Mouse (Mus musculus) testis, adult 2 months (tissue): ENCODE data around the gene Trit1. TPM values are rescaled to one million over a fixed set of nuclear protein-coding genes. Genes with fewer than 3 reads are reported as not detected.
"Not testable (repeated sequence)": the region's sequence is repeated elsewhere in the genome, so short reads cannot be mapped to it uniquely, and the experiment has no call there.

Experiments used
- H3K27ac ChIP-seq: fragments of 200-500 bp; 2 replicates; pipeline ENCODE4 v1.5.1; 2012; ENCODE audit warnings: low read depth, low read length; ENCODE audit not compliant: control insufficient read depth, insufficient read depth
- H3K27me3 ChIP-seq: fragments of 200-500 bp; 2 replicates; pipeline ENCODE4 v1.6.1; 2012; ENCODE audit warnings: mild to moderate bottlenecking, low read length, moderate library complexity; ENCODE audit not compliant: control insufficient read depth, insufficient read depth
- H3K36me3 ChIP-seq: fragments of 200-500 bp; 2 replicates; pipeline ENCODE4 v1.6.1; 2012; ENCODE audit warnings: mild to moderate bottlenecking, low read length; ENCODE audit not compliant: control insufficient read depth, insufficient read depth
- H3K4me1 ChIP-seq: fragments of 200-500 bp; 2 replicates; pipeline ENCODE4 v1.6.1; 2012; ENCODE audit warnings: low read length; ENCODE audit not compliant: control insufficient read depth, insufficient read depth
- H3K4me3 ChIP-seq: fragments of 200-500 bp; 2 replicates; pipeline ENCODE4 v1.5.1; 2012; ENCODE audit warnings: low read depth, mild to moderate bottlenecking, low read length, moderate library complexity, mixed read lengths; ENCODE audit not compliant: control insufficient read depth
- CTCF ChIP-seq: fragments of 200-500 bp; IDR thresholded peaks from 2 replicates; pipeline ENCODE4 v1.5.1; 2012; ENCODE audit warnings: low read depth, mild to moderate bottlenecking, inconsistent platforms, low read length, moderate library complexity; ENCODE audit not compliant: control insufficient read depth, insufficient read depth, insufficient replicate concordance
- POLR2A ChIP-seq: fragments of 200-500 bp; IDR thresholded peaks from 2 replicates; pipeline ENCODE4 v1.6.1; 2012; ENCODE audit warnings: low read depth, mild to moderate bottlenecking, inconsistent platforms, low read length, moderate library complexity; ENCODE audit not compliant: control insufficient read depth
- polyA plus RNA-seq: library from polyadenylated mRNA; depleted of rRNA; stranded (reverse); fragments of >200 nt; gene quantifications from 2 replicates; pipeline ENCODE4 v1.2.3, GENCODE M21; 2012

The Trit1 gene
- polyA plus RNA-seq, 1 experiment = 2.2 TPM

- no peaks in the 10 kb centered on the region for H3K36me3 ChIP-seq
- peaks cover 2% of the 10 kb centered on the region; the same call in 1 of the 2 replicates for H3K27me3 ChIP-seq
- no peak overlapping the region for H3K4me3 ChIP-seq
- H3K27ac ChIP-seq = no peak overlapping the region
- no peak for TF ChIP-seq POLR2A
- H3K4me1 ChIP-seq = peaks cover 18% of the 10 kb centered on the region
Observed at GRCm38 (mm10) chr4:122998537-122999262, 17.7 kb upstream of the Trit1 start.

DNA sequence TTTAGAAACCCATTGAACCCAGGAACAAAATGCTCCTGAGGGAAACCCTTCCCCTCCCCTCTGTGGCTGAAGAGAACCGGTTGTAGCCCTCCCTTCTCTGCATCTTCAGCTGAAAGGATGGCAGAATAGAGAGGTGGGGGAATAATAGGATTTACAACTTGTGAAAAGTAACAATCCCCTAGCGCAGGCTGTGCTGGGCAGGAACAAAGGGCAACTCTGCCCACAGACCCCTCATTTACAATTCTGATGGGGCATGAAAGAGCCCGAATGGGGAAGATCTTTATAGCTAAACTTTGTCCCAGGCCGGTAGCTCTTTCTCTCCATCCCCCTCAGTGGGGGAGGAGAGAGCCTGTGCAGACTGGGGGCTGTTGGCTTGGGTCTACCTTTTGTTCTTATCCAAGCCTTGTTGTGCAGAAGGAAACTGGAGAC lies 17.1 kb upstream of the Trit1 start:
- H3K4me3 ChIP-seq = no peak overlapping the region
- H3K27ac ChIP-seq = no peak overlapping the region
- peaks cover 2% of the 10 kb centered on the region; the same call in 1 of the 2 replicates for H3K27me3 ChIP-seq
- peaks cover 18% of the 10 kb centered on the region for H3K4me1 ChIP-seq
- H3K36me3 ChIP-seq = no peaks in the 10 kb centered on the region
- TF ChIP-seq CTCF (no peak), POLR2A (no peak)

- Histone ChIP-seq H3K36me3 (no peaks in the 10 kb centered on the region), H3K4me1 (peaks cover 21% of the 10 kb centered on the region), H3K4me3 (no peak overlapping the region), H3K27me3 (peaks cover 2% of the 10 kb centered on the region; the same call in 1 of the 2 replicates), H3K27ac (no peak overlapping the region)
- TF ChIP-seq CTCF (no peak), POLR2A (no peak)
Observed at GRCm38 (mm10) chr4:123000130-123000529, 16.3 kb upstream of the Trit1 start.

GRCm38 (mm10) chr4:123000617-123001342 lies 15.6 kb upstream of the Trit1 start:
- TF ChIP-seq CTCF (no peak), POLR2A (no peak)
- Histone ChIP-seq H3K27ac (no peak overlapping the region), H3K4me1 (peaks cover 21% of the 10 kb centered on the region), H3K4me3 (no peak overlapping the region), H3K36me3 (no peaks in the 10 kb centered on the region), H3K27me3 (peaks cover 2% of the 10 kb centered on the region; the same call in 1 of the 2 replicates)

DNA sequence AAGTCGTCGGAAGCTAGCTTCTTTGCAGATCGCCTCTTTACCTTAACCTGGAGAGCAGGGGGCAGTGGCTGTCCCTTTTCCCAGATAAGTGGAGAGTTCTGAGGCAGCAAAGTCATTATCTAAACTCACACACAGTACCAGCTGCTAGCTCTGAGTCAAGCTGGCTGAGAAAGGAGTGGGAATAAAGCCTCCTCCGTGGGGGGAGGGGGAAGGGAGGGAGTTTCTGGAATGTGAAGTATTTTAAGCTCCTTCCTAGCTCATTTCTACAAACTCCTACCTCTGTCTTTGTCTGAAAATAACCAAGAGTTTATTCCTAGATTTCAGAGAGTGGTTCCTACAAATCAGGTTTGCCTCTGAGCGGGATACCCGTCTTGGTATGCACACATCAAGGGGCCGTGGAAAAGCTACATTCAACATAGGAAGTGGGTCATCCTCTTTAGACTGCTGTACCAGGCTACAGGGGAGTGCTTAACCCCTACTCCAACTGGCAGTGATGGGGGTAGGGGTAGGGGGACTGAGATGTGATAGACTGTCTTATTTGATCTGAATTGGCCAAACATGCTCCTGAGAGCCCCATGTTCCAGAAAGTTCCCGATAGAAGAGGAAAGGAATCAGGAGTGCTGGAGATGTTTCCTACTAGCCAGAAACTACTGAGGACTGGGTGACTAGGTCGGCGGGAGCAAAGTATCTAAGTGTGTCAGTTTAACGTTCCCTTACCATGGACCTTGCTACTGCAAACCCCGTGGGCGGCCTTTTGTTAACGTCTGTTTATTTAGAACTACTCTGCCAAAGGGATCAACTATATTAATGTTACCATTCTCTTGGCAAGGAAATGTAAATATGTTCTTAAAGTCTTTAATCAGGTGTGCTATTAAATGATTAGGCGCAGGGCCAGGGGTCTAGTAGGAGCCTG lies 11.1 kb upstream of the Trit1 start:
- H3K36me3 ChIP-seq = no peaks in the 10 kb centered on the region
- peak overlapping the region; percentile 76 for H3K27ac ChIP-seq
- no peak overlapping the region for H3K4me3 ChIP-seq
- H3K4me1 ChIP-seq = peaks cover 8% of the 10 kb centered on the region
- H3K27me3 ChIP-seq = no peaks in the 10 kb centered on the region
- no peak for TF ChIP-seq CTCF
- TF ChIP-seq POLR2A = no peak

GRCm38 (mm10) chr4:123012501-123012900 lies 3.9 kb upstream of the Trit1 start:
- not testable (repeated sequence) for H3K27me3 ChIP-seq, H3K27ac ChIP-seq, H3K36me3 ChIP-seq, H3K4me1 ChIP-seq, H3K4me3 ChIP-seq

DNA sequence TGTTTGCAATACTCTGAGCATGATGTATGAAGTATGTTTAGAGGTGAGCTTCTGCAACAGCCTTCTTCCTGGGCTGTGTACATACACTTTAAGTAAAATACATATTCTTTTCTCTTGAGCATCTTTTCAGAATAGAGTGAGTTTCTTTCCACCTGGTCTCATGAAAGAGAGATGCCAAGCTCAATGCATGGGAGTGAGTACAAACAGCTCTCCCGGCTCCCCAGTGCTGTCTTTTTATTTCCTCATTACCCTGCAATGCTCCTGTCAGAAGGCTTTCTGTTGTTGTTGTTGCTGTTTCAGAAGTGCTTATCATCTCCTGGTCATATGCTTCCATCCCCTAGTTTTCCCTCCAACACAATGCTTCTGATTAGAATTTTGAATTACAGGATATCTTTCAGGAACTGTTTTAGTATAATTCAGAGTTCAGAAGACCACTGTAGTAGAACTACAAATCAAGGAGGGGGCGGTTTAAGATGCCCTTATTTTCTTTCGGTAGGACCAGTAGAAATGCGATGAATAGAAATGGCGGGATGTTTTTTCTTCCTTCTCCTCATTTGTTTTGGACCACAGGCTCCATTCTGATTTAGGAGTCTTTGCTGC lies 3.0 kb upstream of the Trit1 start:
- peaks cover 9% of the 10 kb centered on the region for H3K4me1 ChIP-seq
- no peak overlapping the region for H3K4me3 ChIP-seq
- H3K36me3 ChIP-seq = no peaks in the 10 kb centered on the region
- no peak for TF ChIP-seq CTCF
- TF ChIP-seq POLR2A = no peak
- no peaks in the 10 kb centered on the region for H3K27me3 ChIP-seq
- no peak overlapping the region for H3K27ac ChIP-seq
